Mouse (Mus musculus) lung, embryonic 15.5 days (tissue): Measurements from ENCODE around the gene Trpm1. TPM values are rescaled to one million over a fixed set of nuclear protein-coding genes. Genes with fewer than 3 reads are reported as not detected.

ENCODE experiments used
- ATAC-seq: fragments of 200-750 bp; cut with Nextera tagmentation; 2 replicates; pipeline ENCODE4 v1.8.0; 2017; ENCODE audit warnings: moderate number of reproducible peaks, borderline replicate concordance; ENCODE audit not compliant: low FRiP score, low TSS enrichment; ENCODE audit errors: extremely low read depth
- H3K27ac ChIP-seq: fragments of 300-500 bp; sonication (generic); 2 replicates; pipeline ENCODE4 v1.5.1; 2015; ENCODE audit warnings: moderate library complexity, mild to moderate bottlenecking, inconsistent platforms
- H3K27me3 ChIP-seq: fragments of 300-500 bp; sonication (generic); 2 replicates; pipeline ENCODE4 v1.6.1; 2015; ENCODE audit warnings: inconsistent platforms
- H3K36me3 ChIP-seq: fragments of 300-500 bp; sonication (generic); 2 replicates; pipeline ENCODE4 v1.6.1; 2015; ENCODE audit warnings: inconsistent platforms
- H3K4me1 ChIP-seq: fragments of 300-500 bp; sonication (generic); 2 replicates; pipeline ENCODE4 v1.6.1; 2015; ENCODE audit warnings: inconsistent platforms
- H3K4me2 ChIP-seq: fragments of 300-500 bp; sonication (generic); 2 replicates; pipeline ENCODE4 v1.6.1; 2015; ENCODE audit warnings: inconsistent platforms, mild to moderate bottlenecking, moderate library complexity
- H3K4me3 ChIP-seq: fragments of 300-500 bp; sonication (generic); 2 replicates; pipeline ENCODE4 v1.5.1; 2015; ENCODE audit warnings: mild to moderate bottlenecking, inconsistent platforms
- H3K9ac ChIP-seq: fragments of 300-500 bp; sonication (generic); 2 replicates; pipeline ENCODE4 v1.6.1; 2015; ENCODE audit warnings: inconsistent platforms
- H3K9me3 ChIP-seq: fragments of 300-500 bp; sonication (generic); 2 replicates; pipeline ENCODE4 v1.6.1; 2016; ENCODE audit warnings: inconsistent platforms
- WGBS: fragments of 180-500 bp; shearing (Covaris S2); methylation state at CpG from one replicate; pipeline ENCODE4 v1.1.7; 2015; 5-methylcytosine and 5-hydroxymethylcytosine counted together
- polyA plus RNA-seq: library from polyadenylated mRNA; unstranded; fragments of >200 nt; fragmentation: Nextera tagmentation; extraction: Ambion mirVana; gene quantifications from 2 replicates; pipeline ENCODE4 v1.2.1, GENCODE M21; 2015

The Trpm1 gene
- polyA plus RNA-seq, 1 experiment from 2014 or later, result not detected

- 59% methylated on average over 7 of the region's 7 CpGs for WGBS
- ATAC-seq, result no peak
- H3K9ac ChIP-seq, result no peak overlapping the region
- no peak overlapping the region for H3K4me2 ChIP-seq
- peaks cover 26% of the 10 kb centered on the region for H3K4me1 ChIP-seq
- H3K9me3 ChIP-seq, result no peaks in the 10 kb centered on the region
- no peaks in the 10 kb centered on the region for H3K36me3 ChIP-seq
- no peak overlapping the region for H3K4me3 ChIP-seq
- H3K27me3 ChIP-seq, result no peaks in the 10 kb centered on the region
- no peak overlapping the region for H3K27ac ChIP-seq
Measured at GRCm38 (mm10) chr7:64156918-64157690, 3.5 kb downstream of the Trpm1 start.

- no peak overlapping the region for H3K4me2 ChIP-seq
- H3K9me3 ChIP-seq, result no peaks in the 10 kb centered on the region
- no peak overlapping the region for H3K4me3 ChIP-seq
- H3K9ac ChIP-seq, result no peak overlapping the region
- H3K36me3 ChIP-seq, result no peaks in the 10 kb centered on the region
- no peaks in the 10 kb centered on the region for H3K27me3 ChIP-seq
- H3K27ac ChIP-seq, result no peak overlapping the region
- 75% methylated on average over 12 of the region's 12 CpGs for WGBS
- peaks cover 26% of the 10 kb centered on the region for H3K4me1 ChIP-seq
- no peak for ATAC-seq
Measured at GRCm38 (mm10) chr7:64158281-64159055, 4.8 kb downstream of the Trpm1 start.

DNA sequence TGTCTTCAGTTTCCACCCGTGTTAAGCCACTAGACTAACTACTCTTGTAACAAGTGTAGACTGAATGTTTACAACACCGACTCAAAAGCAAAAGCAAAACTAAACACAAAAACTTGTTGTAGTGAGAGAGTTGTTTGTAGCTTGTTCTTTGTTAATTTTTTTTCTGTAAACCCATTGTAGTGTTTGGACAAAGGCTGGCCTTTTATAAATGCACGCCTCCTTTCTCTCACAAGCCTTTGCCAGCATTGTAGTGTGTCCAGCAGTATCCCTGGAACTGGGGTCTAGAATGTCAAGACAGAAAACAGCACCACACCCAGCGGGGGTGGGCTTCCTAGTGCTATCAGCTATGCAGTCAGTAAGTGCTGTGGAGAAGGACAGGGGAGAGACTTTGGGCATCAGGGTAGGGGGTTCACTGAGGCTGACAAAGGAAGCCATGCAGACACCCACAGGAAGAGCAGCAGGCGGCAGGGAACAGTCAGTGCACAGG is 5.5 kb downstream of the Trpm1 start:
- Histone ChIP-seq H3K9me3 (no peaks in the 10 kb centered on the region), H3K36me3 (no peaks in the 10 kb centered on the region), H3K27me3 (no peaks in the 10 kb centered on the region), H3K9ac (no peak overlapping the region), H3K4me2 (no peak overlapping the region), H3K4me3 (no peak overlapping the region), H3K27ac (no peak overlapping the region), H3K4me1 (peaks cover 26% of the 10 kb centered on the region)
- no peak for ATAC-seq
- 51% methylated on average over 5 of the region's 5 CpGs for WGBS

DNA sequence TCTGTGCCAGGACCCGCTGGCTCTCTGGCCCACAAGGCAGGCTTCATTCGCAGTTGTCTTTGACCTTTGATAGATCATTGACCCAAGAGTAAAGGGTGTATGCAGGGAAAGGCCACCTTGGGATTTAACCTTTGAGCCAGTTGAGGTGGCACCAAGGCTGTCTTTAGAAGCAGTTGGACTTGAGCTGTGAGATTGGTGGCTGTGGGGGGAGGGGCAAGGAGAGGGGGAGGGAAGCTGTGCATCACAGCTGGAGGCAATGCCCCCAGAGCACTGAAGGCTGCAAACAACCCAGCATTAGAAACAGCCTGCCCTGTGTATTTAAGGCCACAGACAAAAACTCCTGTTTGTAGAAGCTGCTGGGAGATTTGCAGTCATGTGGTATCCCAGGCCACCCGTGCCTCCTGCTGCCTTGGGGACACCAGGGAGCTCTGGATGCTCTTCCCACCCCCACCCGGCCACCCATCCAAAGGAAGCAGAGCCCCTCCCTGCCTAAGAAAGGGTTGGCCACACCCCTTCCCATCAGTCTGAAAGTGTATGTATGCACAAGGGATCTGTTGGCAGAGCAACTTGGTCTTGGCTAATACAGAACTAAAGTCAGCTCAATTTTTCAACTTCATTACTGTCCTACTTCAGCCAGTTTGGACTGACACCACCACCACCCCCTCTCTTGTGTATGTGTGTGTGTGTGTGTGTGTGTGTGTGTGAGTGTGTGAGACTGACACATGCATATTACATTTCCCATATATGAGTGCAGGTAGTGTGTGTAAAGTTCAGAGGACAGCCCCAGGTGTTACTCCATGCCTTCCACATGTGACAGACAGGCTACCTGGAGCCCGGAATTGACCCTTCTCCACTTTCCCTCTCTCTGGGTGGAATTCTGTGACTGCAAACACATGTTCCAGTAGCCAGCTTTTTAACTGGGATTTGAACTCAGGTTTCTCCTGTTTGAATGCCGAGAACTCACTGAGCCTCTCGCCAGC is 6.3 kb downstream of the Trpm1 start:
- WGBS, result 47% methylated on average over 7 of the region's 7 CpGs
- Histone ChIP-seq H3K36me3 (no peaks in the 10 kb centered on the region), H3K27ac (peak overlapping the region; percentile 32), H3K9ac (no peak overlapping the region), H3K4me1 (peaks cover 26% of the 10 kb centered on the region), H3K9me3 (no peaks in the 10 kb centered on the region), H3K4me2 (no peak overlapping the region), H3K27me3 (no peaks in the 10 kb centered on the region), H3K4me3 (no peak overlapping the region)
- ATAC-seq, result peak; percentile 26; the same call in 1 of the 2 replicates

GRCm38 (mm10) chr7:64160737-64161470 is 7.3 kb downstream of the Trpm1 start:
- WGBS, result 58% methylated on average over 10 of the region's 10 CpGs
- H3K4me1 ChIP-seq, result peaks cover 18% of the 10 kb centered on the region
- H3K27me3 ChIP-seq, result no peaks in the 10 kb centered on the region
- no peaks in the 10 kb centered on the region for H3K36me3 ChIP-seq
- no peak overlapping the region for H3K4me2 ChIP-seq
- H3K4me3 ChIP-seq, result no peak overlapping the region
- H3K27ac ChIP-seq, result 0 out of 2 replicates have a peak overlapping the region, but pooled peaks have one; percentile 15
- H3K9me3 ChIP-seq, result no peaks in the 10 kb centered on the region
- ATAC-seq, result no peak
- no peak overlapping the region for H3K9ac ChIP-seq

DNA sequence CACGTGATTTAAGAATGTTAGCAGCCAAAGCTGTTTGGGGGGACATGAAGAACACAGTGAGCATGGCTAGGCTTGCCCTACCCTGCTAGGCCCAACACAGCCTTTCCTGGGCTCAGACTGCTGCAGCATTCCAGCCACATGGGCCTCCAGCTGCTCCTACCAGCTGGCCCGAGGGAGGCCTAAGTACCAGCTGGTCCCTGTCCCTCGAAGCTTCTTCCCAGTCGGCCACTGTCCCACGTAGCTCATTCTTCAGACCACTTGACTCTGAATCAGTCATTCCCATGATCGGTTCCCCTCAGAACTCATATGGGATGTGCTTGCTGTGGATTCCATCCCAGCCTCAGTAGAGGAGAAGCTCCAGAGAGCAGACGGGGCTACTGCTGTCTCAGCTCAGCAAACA is 8.4 kb downstream of the Trpm1 start:
- ATAC-seq, result peak; percentile 15; the same call in 1 of the 2 replicates

DNA sequence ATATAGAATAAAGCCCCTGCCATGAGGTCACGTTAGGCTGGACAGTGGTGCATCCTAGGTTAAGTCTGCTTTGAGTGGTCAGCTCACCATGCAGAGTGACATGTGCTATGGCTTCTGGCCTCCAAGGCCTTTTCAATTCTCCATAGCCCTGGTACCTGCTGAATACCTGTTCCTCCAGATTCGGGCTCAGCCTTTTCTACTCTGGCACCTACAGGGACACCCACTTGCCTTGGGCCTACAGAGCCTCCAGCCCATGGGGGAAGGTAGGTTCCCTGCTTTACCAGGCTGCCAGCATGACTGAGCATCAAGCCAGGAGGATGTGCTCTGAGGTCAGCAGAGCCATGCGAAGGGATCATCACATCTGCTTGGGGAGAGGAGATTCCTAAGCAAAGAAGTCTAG is 9.5 kb downstream of the Trpm1 start:
- H3K9ac ChIP-seq, result no peak overlapping the region
- 81% methylated on average over 3 of the region's 3 CpGs for whole genome bisulfite sequencing
- H3K36me3 ChIP-seq, result no peaks in the 10 kb centered on the region
- ATAC-seq, result no peak
- no peak overlapping the region for H3K27ac ChIP-seq
- H3K4me2 ChIP-seq, result no peak overlapping the region
- no peak overlapping the region for H3K4me3 ChIP-seq
- no peaks in the 10 kb centered on the region for H3K9me3 ChIP-seq
- H3K4me1 ChIP-seq, result peaks cover 9% of the 10 kb centered on the region; the same call in 1 of the 2 replicates
- no peaks in the 10 kb centered on the region for H3K27me3 ChIP-seq

More for the DNA sequence above, 8.4 kb downstream of the Trpm1 start:
- Histone ChIP-seq H3K9ac (no peak overlapping the region), H3K36me3 (no peaks in the 10 kb centered on the region), H3K9me3 (no peaks in the 10 kb centered on the region), H3K27ac (no peak overlapping the region), H3K4me2 (no peak overlapping the region), H3K4me3 (no peak overlapping the region), H3K27me3 (no peaks in the 10 kb centered on the region), H3K4me1 (peaks cover 9% of the 10 kb centered on the region; the same call in 1 of the 2 replicates)
- WGBS, result 45% methylated on average over 7 of the region's 7 CpGs

DNA sequence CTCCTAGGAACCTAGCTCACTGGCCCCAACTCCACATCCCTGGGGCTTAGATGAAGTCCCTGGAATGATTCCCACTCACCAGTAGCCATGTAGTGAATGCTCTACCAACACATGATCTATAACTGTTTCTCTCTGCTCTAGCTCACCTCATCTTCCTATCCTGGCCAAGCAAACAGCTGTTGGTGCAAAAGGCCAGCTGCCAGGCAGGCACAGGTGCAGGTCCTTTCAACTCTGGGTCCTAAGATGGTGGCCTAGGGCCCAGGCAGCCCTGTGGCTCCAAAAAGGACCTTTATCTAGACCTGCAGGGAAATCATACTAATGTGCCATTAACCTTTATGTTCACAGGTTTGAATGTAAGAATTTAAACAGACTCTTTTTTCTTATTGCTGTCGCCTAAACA is 10.3 kb downstream of the Trpm1 start:
- Histone ChIP-seq H3K9me3 (no peaks in the 10 kb centered on the region), H3K4me2 (no peak overlapping the region), H3K9ac (no peak overlapping the region), H3K4me3 (no peak overlapping the region), H3K36me3 (no peaks in the 10 kb centered on the region), H3K27ac (no peak overlapping the region), H3K4me1 (peaks cover 9% of the 10 kb centered on the region; the same call in 1 of the 2 replicates), H3K27me3 (no peaks in the 10 kb centered on the region)
- 84% methylated on average over 1 of the region's 1 CpGs for WGBS
- ATAC-seq, result no peak

DNA sequence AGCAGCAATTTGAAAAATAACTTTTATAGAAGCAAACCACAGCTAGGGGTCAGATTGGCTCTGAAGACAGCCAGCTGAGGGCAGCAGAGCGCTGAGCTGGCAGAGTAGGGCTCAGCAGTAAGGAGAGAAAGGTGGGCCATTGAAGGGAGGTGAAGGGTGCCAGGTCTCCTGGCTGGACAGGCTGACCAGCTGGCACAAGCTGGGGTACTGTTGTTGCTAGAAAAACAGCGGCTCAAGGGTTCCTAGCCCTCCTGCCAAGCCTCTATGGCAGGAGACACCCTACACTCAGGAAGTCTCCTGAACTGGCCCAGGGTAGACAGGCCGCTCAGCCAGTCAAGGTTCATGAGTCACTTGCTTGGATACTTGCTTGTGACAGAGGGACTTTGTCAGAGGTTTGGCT is 11.4 kb downstream of the Trpm1 start:
- H3K27ac ChIP-seq, result no peak overlapping the region
- H3K4me1 ChIP-seq, result no peaks in the 10 kb centered on the region; the same call in 1 of the 2 replicates
- 58% methylated on average over 3 of the region's 3 CpGs for WGBS
- no peaks in the 10 kb centered on the region for H3K36me3 ChIP-seq
- no peaks in the 10 kb centered on the region for H3K9me3 ChIP-seq
- ATAC-seq, result no peak
- H3K9ac ChIP-seq, result no peak overlapping the region
- no peak overlapping the region for H3K4me2 ChIP-seq
- H3K27me3 ChIP-seq, result no peaks in the 10 kb centered on the region
- H3K4me3 ChIP-seq, result no peak overlapping the region

DNA sequence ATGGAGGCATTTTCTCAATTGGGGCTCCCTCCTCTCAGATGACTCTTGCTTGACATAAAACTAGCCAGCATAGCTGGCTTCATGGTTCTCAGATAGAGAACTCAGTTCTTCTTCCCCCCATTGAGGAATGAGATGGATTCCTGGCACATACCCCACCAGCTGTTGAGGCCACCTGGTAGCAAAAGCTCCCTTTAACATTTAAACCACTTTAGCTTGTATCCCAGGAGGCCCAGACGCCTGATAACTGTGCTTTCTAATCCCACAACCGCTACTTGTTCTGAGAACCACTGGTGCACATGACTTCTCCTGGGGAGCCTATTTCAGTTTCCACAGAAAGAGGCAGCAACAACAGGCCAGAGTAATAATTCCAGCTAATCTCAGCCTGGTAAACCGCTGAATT is 12.4 kb downstream of the Trpm1 start:
- no peak for ATAC-seq
- Histone ChIP-seq H3K27me3 (no peaks in the 10 kb centered on the region), H3K9me3 (no peaks in the 10 kb centered on the region), H3K4me3 (no peak overlapping the region), H3K27ac (no peak overlapping the region), H3K4me2 (no peak overlapping the region), H3K36me3 (no peaks in the 10 kb centered on the region), H3K9ac (no peak overlapping the region), H3K4me1 (no peaks in the 10 kb centered on the region)
- WGBS, result 73% methylated on average over 3 of the region's 3 CpGs

GRCm38 (mm10) chr7:64166724-64167123 is 13.1 kb downstream of the Trpm1 start:
- Histone ChIP-seq H3K27ac (no peak overlapping the region), H3K27me3 (no peaks in the 10 kb centered on the region), H3K36me3 (no peaks in the 10 kb centered on the region), H3K9ac (no peak overlapping the region), H3K4me1 (no peaks in the 10 kb centered on the region), H3K4me3 (no peak overlapping the region), H3K9me3 (no peaks in the 10 kb centered on the region), H3K4me2 (no peak overlapping the region)
- ATAC-seq, result peak; percentile 44; the same call in 1 of the 2 replicates
